Mouse (Mus musculus): Measurements from ENCODE around the gene Ubxn11. TPM values are rescaled to one million over a fixed set of nuclear protein-coding genes. Genes with fewer than 3 reads are reported as not detected.

Gene Ubxn11
- total and polyA plus RNA-seq, 2 experiments = 0.09 to 0.66 TPM

- H3K36me3 ChIP-seq (ENCODE audit: control insufficient read depth, insufficient read depth, low read length) = no peaks in the 10 kb centered on the region
- WGBS = 57% methylated on average over 8 of the region's 8 CpGs
Measured at GRCm38 (mm10) chr4:134098628-134099027, 3.7 kb upstream of the Ubxn11 start.

GRCm38 (mm10) chr4:134100245-134100644, 2.1 kb upstream of the Ubxn11 start:
- WGBS = 90% methylated on average over 4 of the region's 4 CpGs
- Histone ChIP-seq H3K79me2 (ENCODE audit: control insufficient read depth, insufficient read depth, low read length) (no peaks in the 10 kb centered on the region), H3K27ac (replicated peaks; ENCODE audit: insufficient read depth, low read depth, low read length) (no peak overlapping the region), H3K9ac (ENCODE audit: low read depth, low read length) (no peak overlapping the region), H3K4me3 (ENCODE audit: insufficient read depth, low read depth, low read length) (no peak overlapping the region), H3K27me3 (ENCODE audit: control insufficient read depth, insufficient read depth, low read length) (no peaks in the 10 kb centered on the region), H3K4me1 (ENCODE audit: control insufficient read depth, insufficient read depth, low read length) (no peaks in the 10 kb centered on the region), H3K36me3 (ENCODE audit: control insufficient read depth, insufficient read depth, low read length) (no peaks in the 10 kb centered on the region)
- TF ChIP-seq POLR2A (IDR thresholded peaks at IDR 0.05; ENCODE audit: extremely low read depth, insufficient read depth, low read length) = no peak
- no peak for TF ChIP-seq CTCF (IDR thresholded peaks at IDR 0.05; ENCODE audit: low read depth, low read length)
- DNase-seq (ENCODE audit: extremely low read depth, low read depth, low spot score) = no peak

More at GRCm38 (mm10) chr4:134098628-134099027, 3.7 kb upstream of the Ubxn11 start:
- peak; percentile 45 for DNase-seq (ENCODE audit: extremely low read depth, low read depth, low spot score)
- H3K4me1 ChIP-seq (ENCODE audit: control insufficient read depth, insufficient read depth, low read length) = no peaks in the 10 kb centered on the region
- no peak for TF ChIP-seq CTCF (IDR thresholded peaks at IDR 0.05; ENCODE audit: low read depth, low read length)
- no peak for TF ChIP-seq POLR2A (IDR thresholded peaks at IDR 0.05; ENCODE audit: extremely low read depth, insufficient read depth, low read length)
- no peaks in the 10 kb centered on the region for H3K79me2 ChIP-seq (ENCODE audit: control insufficient read depth, insufficient read depth, low read length)
- no peak overlapping the region for H3K9ac ChIP-seq (ENCODE audit: low read depth, low read length)
- H3K27ac ChIP-seq (replicated peaks; ENCODE audit: insufficient read depth, low read depth, low read length) = peak overlapping the region; percentile 63
- H3K27me3 ChIP-seq (ENCODE audit: control insufficient read depth, insufficient read depth, low read length) = no peaks in the 10 kb centered on the region
- no peak overlapping the region for H3K4me3 ChIP-seq (ENCODE audit: insufficient read depth, low read depth, low read length)

- DNase-seq (ENCODE audit: extremely low read depth, low read depth, low spot score) = no peak
- Histone ChIP-seq H3K36me3 (ENCODE audit: control insufficient read depth, insufficient read depth, low read length) (no peaks in the 10 kb centered on the region), H3K27ac (replicated peaks; ENCODE audit: insufficient read depth, low read depth, low read length) (no peak overlapping the region), H3K79me2 (ENCODE audit: control insufficient read depth, insufficient read depth, low read length) (no peaks in the 10 kb centered on the region), H3K4me3 (ENCODE audit: insufficient read depth, low read depth, low read length) (peak overlapping the region; percentile 91), H3K27me3 (ENCODE audit: control insufficient read depth, insufficient read depth, low read length) (no peaks in the 10 kb centered on the region), H3K9ac (ENCODE audit: low read depth, low read length) (peak overlapping the region; percentile 81), H3K4me1 (ENCODE audit: control insufficient read depth, insufficient read depth, low read length) (no peaks in the 10 kb centered on the region)
- TF ChIP-seq CTCF (IDR thresholded peaks at IDR 0.05; ENCODE audit: low read depth, low read length) (no peak), POLR2A (IDR thresholded peaks at IDR 0.05; ENCODE audit: extremely low read depth, insufficient read depth, low read length) (no peak)
- WGBS = 13% methylated on average over 21 of the region's 21 CpGs
Measured at GRCm38 (mm10) chr4:134102742-134103119, 361 bp downstream of the Ubxn11 start.

GRCm38 (mm10) chr4:134106105-134106504, 3.7 kb downstream of the Ubxn11 start:
- Histone ChIP-seq H3K36me3 (ENCODE audit: control insufficient read depth, insufficient read depth, low read length) (no peaks in the 10 kb centered on the region), H3K4me3 (ENCODE audit: insufficient read depth, low read depth, low read length) (no peak overlapping the region), H3K4me1 (ENCODE audit: control insufficient read depth, insufficient read depth, low read length) (no peaks in the 10 kb centered on the region), H3K79me2 (ENCODE audit: control insufficient read depth, insufficient read depth, low read length) (no peaks in the 10 kb centered on the region), H3K27me3 (ENCODE audit: control insufficient read depth, insufficient read depth, low read length) (no peaks in the 10 kb centered on the region), H3K27ac (replicated peaks; ENCODE audit: insufficient read depth, low read depth, low read length) (no peak overlapping the region), H3K9ac (ENCODE audit: low read depth, low read length) (no peak overlapping the region)
- no peak for DNase-seq (ENCODE audit: extremely low read depth, low read depth, low spot score)
- WGBS = 73% methylated on average over 7 of the region's 7 CpGs
- TF ChIP-seq POLR2A (IDR thresholded peaks at IDR 0.05; ENCODE audit: extremely low read depth, insufficient read depth, low read length) = no peak
- no peak for TF ChIP-seq CTCF (IDR thresholded peaks at IDR 0.05; ENCODE audit: low read depth, low read length)

- H3K9ac ChIP-seq (ENCODE audit: low read depth, low read length) = no peak overlapping the region
- H3K27me3 ChIP-seq (ENCODE audit: control insufficient read depth, insufficient read depth, low read length) = no peaks in the 10 kb centered on the region
- H3K4me1 ChIP-seq (ENCODE audit: control insufficient read depth, insufficient read depth, low read length) = no peaks in the 10 kb centered on the region
- no peak for DNase-seq (ENCODE audit: extremely low read depth, low read depth, low spot score)
- no peaks in the 10 kb centered on the region for H3K36me3 ChIP-seq (ENCODE audit: control insufficient read depth, insufficient read depth, low read length)
- TF ChIP-seq POLR2A (IDR thresholded peaks at IDR 0.05; ENCODE audit: extremely low read depth, insufficient read depth, low read length) (no peak), CTCF (IDR thresholded peaks at IDR 0.05; ENCODE audit: low read depth, low read length) (no peak)
- H3K79me2 ChIP-seq (ENCODE audit: control insufficient read depth, insufficient read depth, low read length) = no peaks in the 10 kb centered on the region
- no peak overlapping the region for H3K27ac ChIP-seq (replicated peaks; ENCODE audit: insufficient read depth, low read depth, low read length)
- WGBS = 89% methylated on average over 7 of the region's 7 CpGs
- no peak overlapping the region for H3K4me3 ChIP-seq (ENCODE audit: insufficient read depth, low read depth, low read length)
Measured at GRCm38 (mm10) chr4:134107730-134108129, 5.4 kb downstream of the Ubxn11 start.

GRCm38 (mm10) chr4:134108196-134108595, 5.8 kb downstream of the Ubxn11 start:
- Histone ChIP-seq H3K27me3 (ENCODE audit: control insufficient read depth, insufficient read depth, low read length) (no peaks in the 10 kb centered on the region), H3K4me3 (ENCODE audit: insufficient read depth, low read depth, low read length) (no peak overlapping the region), H3K79me2 (ENCODE audit: control insufficient read depth, insufficient read depth, low read length) (no peaks in the 10 kb centered on the region), H3K9ac (ENCODE audit: low read depth, low read length) (no peak overlapping the region), H3K36me3 (ENCODE audit: control insufficient read depth, insufficient read depth, low read length) (no peaks in the 10 kb centered on the region), H3K27ac (replicated peaks; ENCODE audit: insufficient read depth, low read depth, low read length) (no peak overlapping the region), H3K4me1 (ENCODE audit: control insufficient read depth, insufficient read depth, low read length) (no peaks in the 10 kb centered on the region)
- DNase-seq (ENCODE audit: extremely low read depth, low read depth, low spot score) = no peak
- 74% methylated on average over 5 of the region's 5 CpGs for WGBS
- no peak for TF ChIP-seq CTCF (IDR thresholded peaks at IDR 0.05; ENCODE audit: low read depth, low read length)
- no peak for TF ChIP-seq POLR2A (IDR thresholded peaks at IDR 0.05; ENCODE audit: extremely low read depth, insufficient read depth, low read length)
